Mouse (Mus musculus) stomach, embryonic 14.5 days (tissue): ENCODE data around the gene Eif5a. TPM values are rescaled to one million over a fixed set of nuclear protein-coding genes. Genes with fewer than 3 reads are reported as not detected.
"Not testable (repeated sequence)": the region's sequence is repeated elsewhere in the genome, so short reads cannot be mapped to it uniquely, and the experiment has no call there.

Experiments
- ATAC-seq: fragments of 200-750 bp; cut with Nextera tagmentation; 2 replicates; pipeline ENCODE4 v1.8.0; 2017; ENCODE audit warnings: low read depth, moderate TSS enrichment; ENCODE audit not compliant: insufficient number of reproducible peaks, insufficient read depth, low FRiP score
- H3K27ac ChIP-seq: fragments of 300-500 bp; sonication (generic); 2 replicates; pipeline ENCODE4 v1.5.1; 2014; ENCODE audit warnings: mild to moderate bottlenecking, low read length, moderate library complexity, mixed read lengths
- H3K27me3 ChIP-seq: fragments of 300-500 bp; sonication (generic); 2 replicates; pipeline ENCODE4 v1.6.1; 2014; ENCODE audit warnings: low read length, control low read depth, mixed read lengths; ENCODE audit not compliant: control insufficient read depth, insufficient read depth
- H3K36me3 ChIP-seq: fragments of 300-500 bp; sonication (generic); 2 replicates; pipeline ENCODE4 v1.6.1; 2014; ENCODE audit warnings: mild to moderate bottlenecking, control low read depth, low read length, moderate library complexity, mixed read lengths; ENCODE audit not compliant: control insufficient read depth, insufficient read depth
- H3K4me1 ChIP-seq: fragments of 300-500 bp; sonication (generic); 2 replicates; pipeline ENCODE4 v1.6.1; 2014; ENCODE audit warnings: low read length, control low read depth, mixed read lengths; ENCODE audit not compliant: control insufficient read depth, insufficient read depth
- H3K4me2 ChIP-seq: fragments of 300-500 bp; sonication (generic); replicated peaks from 2 replicates; pipeline ENCODE4 v1.6.1; 2014; ENCODE audit warnings: low read depth, low read length, control low read depth
- H3K4me3 ChIP-seq: fragments of 300-500 bp; sonication (generic); 2 replicates; pipeline ENCODE4 v1.5.1; 2014; ENCODE audit warnings: low read depth, low read length, control low read depth
- H3K9ac ChIP-seq: fragments of 300-500 bp; sonication (generic); replicated peaks from 2 replicates; pipeline ENCODE4 v1.6.1; 2014; ENCODE audit warnings: low read depth, mild to moderate bottlenecking, control low read depth, low read length, moderate library complexity, mixed read lengths
- H3K9me3 ChIP-seq: fragments of 300-500 bp; sonication (generic); 2 replicates; pipeline ENCODE4 v1.6.1; 2016; ENCODE audit warnings: low read depth, low read length, control low read depth; ENCODE audit not compliant: control insufficient read depth
- WGBS: fragments of 180-500 bp; shearing (Covaris S2); extraction: QIAGEN DNeasy Blood & Tissue Kit; methylation state at CpG from one replicate; pipeline ENCODE4 v1.1.7; 2014; 5-methylcytosine and 5-hydroxymethylcytosine counted together
- polyA plus RNA-seq: library from polyadenylated mRNA; unstranded; fragments of >200 nt; fragmentation: Nextera tagmentation; extraction: Ambion mirVana; gene quantifications from 2 replicates; pipeline ENCODE4 v1.2.1, GENCODE M21; 2014

Gene Eif5a
- polyA plus RNA-seq, 1 experiment from 2014 or later = 1,510 TPM

DNA sequence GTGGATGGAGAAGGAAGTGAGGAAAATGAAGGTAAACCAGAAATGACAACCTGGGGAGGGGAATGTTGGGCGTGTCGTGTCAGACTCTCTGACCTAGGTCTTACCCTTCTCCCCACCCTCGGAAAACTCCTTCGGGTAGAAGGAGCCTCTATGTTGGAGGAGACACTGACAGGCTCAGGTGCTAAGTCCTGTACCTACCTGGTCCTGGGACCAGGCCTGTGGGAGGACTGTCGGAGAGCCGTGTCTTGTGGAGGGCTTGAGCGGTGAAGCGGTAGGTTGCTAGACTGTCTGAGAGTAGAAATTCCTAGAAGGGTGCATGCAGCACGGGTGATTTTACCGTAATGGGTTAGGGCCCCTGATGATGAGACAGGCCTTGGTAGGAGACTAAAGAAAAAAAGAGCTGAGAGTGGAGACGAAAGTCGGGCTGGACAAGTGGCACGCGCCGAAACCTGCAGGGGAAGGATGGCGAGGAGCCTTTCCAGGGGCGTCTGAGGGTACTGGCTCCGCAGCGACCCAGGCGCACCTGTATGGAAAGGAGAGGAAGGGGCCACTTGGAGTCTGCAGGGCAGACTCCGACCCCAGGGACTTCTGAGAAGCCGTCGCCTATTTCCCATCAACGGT, 43.0 kb upstream of the Eif5a start, which contains the start of gene Cldn7:
Gene Cldn7 (plus strand): TSS at position 130 of the 621 bp plus-strand sequence.
- 9% methylated on average over 24 of the region's 24 CpGs for WGBS
- ATAC-seq = no peak
- Histone ChIP-seq H3K4me1 (0 out of 2 replicates have a peak, but pooled peaks cover 9% of the 10 kb centered on the region), H3K4me2 (peak within 1 kb of the TSS; percentile 35), H3K4me3 (peak within 1 kb of the TSS; percentile 46), H3K9me3 (no peaks in the 10 kb centered on the region), H3K27me3 (peaks cover 27% of the 10 kb centered on the region), H3K9ac (peak within 1 kb of the TSS; percentile 60), H3K27ac (peak within 1 kb of the TSS; percentile 87), H3K36me3 (peaks cover 16% of the 10 kb centered on the region)

DNA sequence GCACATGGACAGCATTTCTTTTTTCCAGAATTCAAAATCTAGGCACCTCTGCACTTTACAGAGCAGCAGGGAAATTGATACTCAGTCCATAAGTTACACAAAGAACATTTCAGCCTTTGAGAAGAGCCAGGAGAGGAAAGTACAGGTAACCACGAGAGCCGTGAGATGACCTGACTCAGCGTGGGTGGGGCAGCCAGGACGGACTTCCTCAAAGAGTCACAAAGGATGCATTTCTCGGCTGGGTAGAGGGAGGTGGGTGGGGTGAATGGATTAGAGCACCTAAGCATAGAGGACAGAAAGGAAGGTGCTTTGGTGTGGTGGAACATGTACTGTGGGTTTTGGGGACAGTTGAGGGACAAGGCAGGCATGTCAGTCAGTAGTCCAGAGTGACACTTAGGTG, 40.1 kb upstream of the Eif5a start:
- H3K4me3 ChIP-seq = no peak overlapping the region
- no peaks in the 10 kb centered on the region for H3K36me3 ChIP-seq
- ATAC-seq = no peak
- 36% methylated on average over 5 of the region's 5 CpGs for WGBS
- no peak overlapping the region for H3K27ac ChIP-seq
- H3K27me3 ChIP-seq = peaks cover 27% of the 10 kb centered on the region
- no peaks in the 10 kb centered on the region for H3K9me3 ChIP-seq
- no peak overlapping the region for H3K9ac ChIP-seq
- 0 out of 2 replicates have a peak, but pooled peaks cover 7% of the 10 kb centered on the region for H3K4me1 ChIP-seq
- no peak overlapping the region for H3K4me2 ChIP-seq

DNA sequence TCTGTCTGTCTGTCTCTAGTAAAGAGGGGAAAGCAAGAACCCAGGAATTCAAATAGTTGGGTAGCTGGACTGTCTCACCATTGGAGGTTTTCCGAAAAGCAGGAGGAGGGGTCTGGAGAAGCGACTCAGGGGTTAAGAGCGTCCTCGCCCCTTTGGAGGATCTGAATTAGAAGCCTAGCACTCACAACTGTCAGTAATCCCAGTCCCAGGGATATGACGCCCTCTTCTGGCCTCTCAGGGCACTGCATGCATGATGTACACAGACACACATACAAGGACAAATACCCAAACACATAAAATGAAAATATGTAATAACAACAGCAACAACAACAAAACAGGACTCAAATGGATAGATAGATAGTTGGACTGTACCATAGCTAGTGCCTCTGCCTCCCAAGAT, 38.9 kb upstream of the Eif5a start:
- H3K27ac ChIP-seq = no peak overlapping the region
- H3K27me3 ChIP-seq = peaks cover 19% of the 10 kb centered on the region
- no peaks in the 10 kb centered on the region for H3K36me3 ChIP-seq
- no peak overlapping the region for H3K9ac ChIP-seq
- no peak overlapping the region for H3K4me2 ChIP-seq
- no peak for ATAC-seq
- 31% methylated on average over 5 of the region's 5 CpGs for WGBS
- no peaks in the 10 kb centered on the region for H3K4me1 ChIP-seq
- H3K4me3 ChIP-seq = no peak overlapping the region
- no peaks in the 10 kb centered on the region for H3K9me3 ChIP-seq

DNA sequence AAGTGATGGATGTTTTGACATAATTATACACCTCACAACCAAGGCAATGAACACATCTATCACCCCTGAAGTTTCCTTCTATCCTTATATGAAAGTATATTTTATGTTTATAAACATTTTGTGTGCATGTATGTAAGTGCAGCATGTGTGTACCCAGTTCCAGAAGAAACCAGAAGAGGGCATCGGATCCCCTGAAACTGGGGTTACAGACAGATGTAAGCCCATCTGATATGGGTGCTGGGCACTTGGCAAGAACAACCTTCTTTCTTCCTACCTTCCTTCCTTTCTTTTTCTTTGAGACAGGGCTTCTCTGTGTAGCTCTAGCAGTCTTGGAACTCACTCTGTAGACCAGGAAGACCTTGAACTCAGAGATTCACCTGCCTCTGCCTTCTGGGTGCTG, 34.5 kb upstream of the Eif5a start:
- Histone ChIP-seq H3K4me2 (no peak overlapping the region), H3K27ac (no peak overlapping the region), H3K9me3 (no peaks in the 10 kb centered on the region), H3K4me1 (no peaks in the 10 kb centered on the region), H3K9ac (no peak overlapping the region), H3K36me3 (no peaks in the 10 kb centered on the region), H3K27me3 (no peaks in the 10 kb centered on the region), H3K4me3 (no peak overlapping the region)
- WGBS = 78% methylated on average over 1 of the region's 1 CpGs
- ATAC-seq = no peak

DNA sequence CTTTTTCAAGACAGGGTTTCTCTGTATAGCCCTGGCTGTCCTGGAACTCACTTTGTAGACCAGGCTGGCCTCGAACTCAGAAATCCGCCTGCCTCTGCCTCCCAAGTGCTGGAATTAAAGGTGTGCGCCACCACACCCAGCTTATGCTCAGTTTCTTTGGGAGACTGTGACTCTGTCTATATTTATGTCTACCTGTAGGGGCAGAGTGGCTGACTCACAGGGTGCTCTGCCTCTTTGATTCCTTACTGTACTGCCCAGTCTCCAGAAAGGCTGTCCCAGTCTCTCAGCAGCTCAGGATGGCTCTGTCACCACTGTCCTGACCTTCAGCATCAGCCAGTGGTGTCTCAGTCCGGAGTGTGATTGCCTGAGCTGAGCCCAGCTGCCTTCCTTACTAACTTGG, 33.9 kb upstream of the Eif5a start:
- not testable (repeated sequence) for H3K4me3 ChIP-seq, H3K4me1 ChIP-seq, H3K9me3 ChIP-seq, H3K9ac ChIP-seq, H3K27ac ChIP-seq, H3K4me2 ChIP-seq, H3K36me3 ChIP-seq, ATAC-seq, H3K27me3 ChIP-seq
- 71% methylated on average over 4 of the region's 4 CpGs for WGBS

DNA sequence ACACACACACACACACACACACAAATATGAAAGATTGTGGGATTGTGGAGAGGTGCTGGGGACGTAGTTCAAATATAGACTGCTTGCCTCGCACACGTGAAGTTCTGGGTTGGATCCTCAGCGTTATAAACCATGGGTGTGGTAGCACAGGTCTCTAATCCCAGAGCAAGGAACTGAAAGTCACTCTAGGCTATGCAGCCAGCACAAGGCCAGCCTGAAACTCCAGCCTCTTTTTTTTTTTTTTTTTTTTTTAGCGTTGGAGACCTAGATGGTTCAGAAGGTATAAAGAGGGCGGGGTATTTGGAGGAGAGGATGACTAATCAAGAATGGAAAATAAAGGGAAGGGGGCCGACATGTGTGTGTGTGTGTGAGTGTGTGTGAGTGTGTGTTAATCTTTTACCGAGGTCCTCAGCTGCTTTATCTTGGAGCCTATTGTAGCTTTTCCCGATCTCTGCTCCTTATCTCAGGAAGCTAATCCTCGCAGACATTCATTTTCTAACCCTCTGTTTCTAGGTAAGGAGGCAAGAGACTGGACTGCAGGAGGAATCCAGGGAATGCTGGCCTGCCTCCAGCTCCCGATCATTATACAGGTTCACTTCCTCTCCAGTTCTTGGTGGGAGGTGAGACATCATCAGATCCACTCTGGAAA, 31.6 kb upstream of the Eif5a start:
- no peak overlapping the region for H3K27ac ChIP-seq

DNA sequence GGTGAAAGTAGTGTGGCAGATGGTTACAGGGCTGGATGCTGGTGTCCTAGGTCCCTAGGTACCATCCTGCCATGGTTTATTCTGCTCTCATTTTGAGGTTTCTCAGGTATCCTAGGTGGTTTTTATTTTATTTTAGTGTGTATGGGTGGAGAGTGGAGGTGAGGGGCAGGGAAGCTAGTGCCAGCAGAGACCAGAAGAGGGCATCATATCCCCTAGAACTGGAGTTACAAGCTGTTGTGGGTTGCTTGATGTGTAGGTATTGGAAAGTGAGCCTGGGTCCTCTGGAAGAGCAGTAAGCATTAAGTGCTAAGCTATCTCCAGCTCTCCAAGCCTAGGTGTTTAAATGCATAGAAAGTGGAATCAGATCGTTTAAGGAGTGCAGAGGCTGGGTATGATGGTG, 30.5 kb upstream of the Eif5a start:
- H3K9ac ChIP-seq = no peak overlapping the region
- H3K27ac ChIP-seq = no peak overlapping the region
- H3K4me1 ChIP-seq = no peaks in the 10 kb centered on the region; the same call in 1 of the 2 replicates
- no peak for ATAC-seq
- H3K36me3 ChIP-seq = no peaks in the 10 kb centered on the region
- 43% methylated on average over 1 of the region's 1 CpGs for WGBS
- no peaks in the 10 kb centered on the region for H3K9me3 ChIP-seq
- H3K4me3 ChIP-seq = no peak overlapping the region
- H3K4me2 ChIP-seq = no peak overlapping the region
- no peaks in the 10 kb centered on the region for H3K27me3 ChIP-seq

More for the DNA sequence above, 31.6 kb upstream of the Eif5a start:
- Histone ChIP-seq H3K4me2 (no peak overlapping the region), H3K9me3 (no peaks in the 10 kb centered on the region), H3K4me3 (no peak overlapping the region), H3K27me3 (no peaks in the 10 kb centered on the region), H3K36me3 (no peaks in the 10 kb centered on the region), H3K4me1 (no peaks in the 10 kb centered on the region), H3K9ac (no peak overlapping the region)
- WGBS = 40% methylated on average over 11 of the region's 11 CpGs
- no peak; the same call in 1 of the 2 replicates for ATAC-seq

DNA sequence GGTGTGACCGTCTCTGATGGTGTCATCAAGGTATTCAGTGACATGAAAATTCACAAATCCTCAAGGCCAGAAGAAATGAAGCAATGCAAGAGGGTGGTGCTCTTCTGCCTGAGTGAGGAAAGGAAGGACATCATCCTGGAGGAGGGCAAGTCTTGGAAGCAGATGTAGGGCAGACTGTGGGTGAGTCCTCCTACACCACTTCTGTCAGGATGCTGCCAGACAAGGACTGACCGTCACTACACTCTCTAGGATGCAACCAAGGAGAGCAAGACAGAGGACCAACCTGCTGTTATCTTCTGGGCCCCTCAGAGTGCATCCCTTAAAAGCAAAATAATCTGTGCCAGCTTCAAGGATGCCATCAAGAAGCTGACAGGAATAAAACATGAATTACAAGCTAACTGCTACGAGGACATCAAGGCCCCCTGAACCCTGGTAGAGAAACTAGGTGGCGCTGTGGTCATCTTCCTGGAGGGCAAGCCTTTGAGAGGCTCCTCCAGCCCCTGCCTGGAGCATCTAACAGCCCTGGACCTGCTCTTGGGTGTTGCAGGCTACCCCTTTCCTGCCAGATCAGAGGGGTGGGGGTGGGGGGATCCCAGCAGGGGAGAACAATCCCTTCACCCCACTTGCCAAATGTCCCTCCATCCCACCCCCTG, 29.2 kb upstream of the Eif5a start:
- Histone ChIP-seq H3K27ac (no peak overlapping the region), H3K4me3 (no peak overlapping the region), H3K4me1 (no peaks in the 10 kb centered on the region; the same call in 1 of the 2 replicates), H3K36me3 (no peaks in the 10 kb centered on the region), H3K9me3 (no peaks in the 10 kb centered on the region), H3K9ac (no peak overlapping the region), H3K4me2 (no peak overlapping the region), H3K27me3 (no peaks in the 10 kb centered on the region)
- WGBS = 39% methylated on average over 4 of the region's 4 CpGs
- no peak for ATAC-seq
